Mouse (Mus musculus) T-helper 2 cell (primary cell): ENCODE data around the gene Sult2a1.
"Not testable (repeated sequence)": the region's sequence is repeated elsewhere in the genome, so short reads cannot be mapped to it uniquely, and the experiment has no call there.

Experiments used
- in situ Hi-C: fragments of 300-600 bp; cut with MboI, MseI; formaldehyde crosslinking; loops from one replicate; pipeline ENCODE4 v1.15.1; 2025; ENCODE audit warnings: high pct_unique_total_duplicates

Sult2a1 gene

DNA sequence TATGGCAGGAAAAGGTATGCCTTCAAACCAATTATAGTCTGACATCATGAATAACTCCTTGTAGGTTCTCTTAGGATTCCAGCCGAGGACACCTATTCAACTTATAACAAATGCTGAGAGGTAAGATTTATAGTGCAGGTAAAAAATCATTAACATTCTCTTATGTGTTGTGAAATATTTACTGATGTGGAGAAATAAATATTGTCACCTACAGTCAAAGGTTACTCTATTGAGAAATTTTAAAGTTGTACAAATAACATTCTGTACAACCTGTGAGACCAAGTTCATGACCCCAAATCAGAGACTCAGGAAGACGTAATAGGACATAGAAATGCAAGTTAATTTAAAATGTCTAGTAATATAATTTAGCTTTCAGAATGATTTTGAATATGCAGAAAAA lies at the start of gene Sult2a1:
Sult2a1 (minus strand) TSS at position 101 of the 400 bp plus-strand sequence.
- in situ Hi-C loops = not testable (repeated sequence)

DNA sequence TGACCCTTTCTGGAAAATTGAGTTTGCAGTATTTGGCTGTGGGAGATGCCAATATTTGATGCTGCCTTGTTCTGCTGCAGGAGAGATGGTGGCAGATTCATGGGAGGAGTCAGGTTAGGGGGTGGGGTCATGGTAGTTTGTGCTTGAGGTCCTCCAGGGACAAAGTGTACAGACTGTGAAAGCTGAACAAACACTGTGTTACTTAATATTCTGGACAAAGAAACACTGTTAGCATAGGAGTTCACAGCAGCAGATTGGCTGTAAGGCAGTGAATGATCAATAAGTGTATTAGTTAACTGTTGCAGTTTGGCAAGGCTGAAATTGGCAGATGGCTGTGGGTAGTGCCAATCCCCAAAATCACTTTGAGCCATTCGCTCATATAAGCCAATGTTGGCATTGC lies 23.3 kb downstream of the Sult2a1 start:
- in situ Hi-C loops = no loop called here
